Mouse (Mus musculus) activated CD4-positive, CD25-positive, alpha-beta regulatory T cell (primary cell): ENCODE measurements around the gene Aatf. TPM values are rescaled to one million over a fixed set of nuclear protein-coding genes. Genes with fewer than 3 reads are reported as not detected.

Experiments used
- polyA plus RNA-seq, 2 experiments: library from polyadenylated mRNA; unstranded; fragments of 100-300 nt; shearing (Covaris generic); gene quantifications; one replicate each; pipeline ENCODE4 v1.2.1; 2017

The Aatf gene
- 10 to 100 TPM; 46.0 to 80.8 TPM for polyA plus RNA-seq

GRCm38 (mm10) chr11:84513171-84514116 is at the start of gene Aatf:
TSS of gene Aatf (minus strand) at chr11:84513522.

GRCm38 (mm10) chr11:84525421-84526274 is 12.3 kb upstream of the Aatf start, which contains the start of gene Lhx1:
TSS of gene Lhx1 (minus strand) at chr11:84525535.

Other genes with a start within 250 kb of the Aatf start
- gene Lhx1, start 12.0 kb upstream of the Aatf start, polyA plus RNA-seq, result not detected